Mouse (Mus musculus) hindbrain, embryonic 10.5 days (tissue): ENCODE measurements at regions not wholly inside any gene's neighbourhood (a gene's known extent, or its start where the extent isn't known, plus 50 kb on each side); places are given as distances from the start of the nearest gene placed in this dataset.

ENCODE experiments used
- DNase-seq: peaks from one replicate; pipeline ENCODE4 v3.0.0-alpha.2; 2017; ENCODE audit warnings: low spot score
- H3K27ac ChIP-seq: fragments of 300-500 bp; sonication (generic); 2 replicates; pipeline ENCODE4 v1.5.1; 2016; ENCODE audit warnings: mild to moderate bottlenecking, moderate library complexity
- H3K27me3 ChIP-seq: fragments of 300-500 bp; sonication (generic); 2 replicates; pipeline ENCODE4 v1.6.1; 2016; ENCODE audit warnings: mild to moderate bottlenecking; ENCODE audit not compliant: poor library complexity, insufficient read depth, severe bottlenecking
- H3K36me3 ChIP-seq: fragments of 300-500 bp; sonication (generic); 2 replicates; pipeline ENCODE4 v1.6.1; 2016; ENCODE audit warnings: mild to moderate bottlenecking, moderate library complexity
- H3K4me1 ChIP-seq: fragments of 300-500 bp; sonication (generic); replicated peaks from 2 replicates; pipeline ENCODE4 v1.6.1; 2016; ENCODE audit warnings: mild to moderate bottlenecking
- H3K4me3 ChIP-seq: fragments of 300-500 bp; sonication (generic); 2 replicates; pipeline ENCODE4 v1.5.1; 2016; ENCODE audit warnings: mild to moderate bottlenecking, moderate library complexity
- H3K9me3 ChIP-seq: fragments of 300-500 bp; sonication (generic); 2 replicates; pipeline ENCODE4 v1.6.1; 2016; ENCODE audit warnings: mild to moderate bottlenecking, moderate library complexity
- WGBS: fragments of 180-500 bp; shearing (Covaris S2); methylation state at CpG from one replicate; pipeline ENCODE4 v1.1.7; 2016; 5-methylcytosine and 5-hydroxymethylcytosine counted together

DNA sequence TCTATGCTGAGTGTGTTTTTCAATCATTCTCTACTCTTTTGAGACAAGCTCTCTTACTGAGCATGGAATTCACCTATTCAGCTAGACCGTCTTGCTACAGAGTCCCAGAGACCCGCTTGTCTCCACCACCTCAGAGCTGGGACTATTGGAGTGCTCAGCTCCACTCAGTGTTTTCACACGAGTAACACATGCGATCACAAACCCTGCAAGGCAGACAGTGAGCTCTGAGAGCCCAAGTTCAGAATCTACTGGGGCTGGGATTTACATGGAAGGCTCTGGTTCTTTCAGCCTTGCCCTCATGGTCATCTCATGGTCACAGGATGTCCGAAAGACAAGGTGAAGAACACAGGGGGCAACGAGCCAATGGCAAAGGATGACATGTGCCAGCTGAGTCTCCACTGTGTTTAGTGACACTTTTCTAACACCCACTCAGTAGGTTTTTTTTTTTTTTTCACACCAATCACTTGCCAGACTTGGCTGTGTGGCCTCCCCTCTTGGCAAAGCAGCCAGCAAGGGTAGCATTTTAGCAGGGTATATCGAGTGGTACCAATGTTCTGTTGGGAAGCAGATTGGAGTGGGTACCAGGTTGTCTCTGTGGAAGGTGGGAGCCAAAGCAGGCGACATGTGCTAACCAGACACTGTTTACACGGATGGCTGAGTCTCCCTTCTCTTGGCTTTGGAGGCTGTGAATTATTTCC, 51.2 kb upstream of the Gtsf1l start:
- H3K9me3 ChIP-seq: no peaks in the 10 kb centered on the region
- no peak overlapping the region for H3K4me3 ChIP-seq
- H3K27me3 ChIP-seq: no peaks in the 10 kb centered on the region
- H3K36me3 ChIP-seq: no peaks in the 10 kb centered on the region
- no peak for DNase-seq
- no peak overlapping the region for H3K27ac ChIP-seq
- 86% methylated on average over 9 of the region's 9 CpGs for WGBS
- H3K4me1 ChIP-seq: peaks cover 13% of the 10 kb centered on the region

- no peaks in the 10 kb centered on the region for H3K27me3 ChIP-seq
- WGBS: 78% methylated on average over 10 of the region's 10 CpGs
- H3K4me1 ChIP-seq: peaks cover 15% of the 10 kb centered on the region
- H3K36me3 ChIP-seq: no peaks in the 10 kb centered on the region
- no peak overlapping the region for H3K27ac ChIP-seq
- H3K9me3 ChIP-seq: no peaks in the 10 kb centered on the region
- no peak for DNase-seq
- no peak overlapping the region for H3K4me3 ChIP-seq
Observed at GRCm38 (mm10) chr2:163142762-163143388, 55.2 kb upstream of the Gtsf1l start.

GRCm38 (mm10) chr2:163143413-163143812, 55.8 kb upstream of the Gtsf1l start:
- 62% methylated on average over 13 of the region's 13 CpGs for WGBS
- Histone ChIP-seq H3K36me3 (no peaks in the 10 kb centered on the region), H3K9me3 (no peaks in the 10 kb centered on the region), H3K4me1 (peaks cover 15% of the 10 kb centered on the region), H3K4me3 (no peak overlapping the region), H3K27me3 (no peaks in the 10 kb centered on the region), H3K27ac (no peak overlapping the region)
- DNase-seq: no peak

GRCm38 (mm10) chr2:163146001-163146400, 56.9 kb upstream of the Tox2 start:
- DNase-seq: no peak
- Histone ChIP-seq H3K27ac (no peak overlapping the region), H3K4me1 (peaks cover 17% of the 10 kb centered on the region), H3K27me3 (no peaks in the 10 kb centered on the region), H3K4me3 (no peak overlapping the region), H3K9me3 (no peaks in the 10 kb centered on the region), H3K36me3 (no peaks in the 10 kb centered on the region)
- WGBS: 90% methylated on average over 8 of the region's 8 CpGs

DNA sequence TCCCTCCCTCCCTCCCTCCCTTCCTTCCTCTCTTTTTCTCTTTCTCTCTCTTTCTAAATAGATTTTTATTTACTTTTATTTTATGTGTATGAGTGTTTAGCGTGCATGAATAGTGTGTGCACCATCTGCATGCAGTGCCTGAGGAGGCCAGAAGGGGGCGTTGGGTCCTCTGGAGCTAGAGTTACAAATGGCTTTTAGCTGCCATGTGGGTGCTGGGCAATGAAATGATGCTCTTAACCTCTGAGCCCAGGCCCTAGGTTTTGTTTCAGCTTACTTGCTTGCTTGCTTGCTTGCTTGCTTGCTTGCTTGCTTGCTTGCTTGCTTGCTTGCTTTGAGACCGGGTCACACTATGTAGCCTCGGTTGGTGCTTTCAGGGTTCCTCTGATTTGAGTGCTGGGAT, 56.4 kb upstream of the Tox2 start:
- H3K36me3 ChIP-seq: no peaks in the 10 kb centered on the region
- WGBS: 87% methylated on average over 4 of the region's 4 CpGs

DNA sequence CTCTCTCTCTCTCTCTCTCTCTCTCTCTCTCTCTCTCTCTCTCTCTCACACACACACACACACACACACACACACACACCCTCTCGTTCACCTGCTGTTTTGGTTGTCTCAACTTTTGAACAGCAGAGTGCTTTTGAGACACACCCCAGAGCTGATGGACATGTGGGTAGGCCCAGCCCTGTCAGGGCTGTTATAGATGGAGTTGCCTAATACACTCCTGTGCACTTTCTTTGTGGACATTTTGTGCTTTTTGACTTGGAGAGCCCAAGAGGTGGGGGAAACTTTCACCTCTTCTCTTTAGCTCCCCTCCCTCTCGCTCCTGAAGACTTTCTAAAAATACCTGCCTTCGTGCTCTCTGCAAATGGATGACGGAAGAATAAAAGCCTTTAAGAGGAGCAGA, 55.5 kb upstream of the Tox2 start:
- H3K4me3 ChIP-seq: no peak overlapping the region
- DNase-seq: no peak
- no peaks in the 10 kb centered on the region for H3K27me3 ChIP-seq
- no peak overlapping the region for H3K27ac ChIP-seq
- no peaks in the 10 kb centered on the region for H3K36me3 ChIP-seq
- H3K4me1 ChIP-seq: peaks cover 25% of the 10 kb centered on the region
- WGBS: 88% methylated on average over 4 of the region's 4 CpGs
- H3K9me3 ChIP-seq: no peaks in the 10 kb centered on the region

More for the DNA sequence above, 56.4 kb upstream of the Tox2 start:
- no peak for DNase-seq
- H3K4me1 ChIP-seq: peaks cover 19% of the 10 kb centered on the region
- no peaks in the 10 kb centered on the region for H3K9me3 ChIP-seq
- no peak overlapping the region for H3K4me3 ChIP-seq
- no peaks in the 10 kb centered on the region for H3K27me3 ChIP-seq
- no peak overlapping the region for H3K27ac ChIP-seq

GRCm38 (mm10) chr2:163151016-163151415, 51.9 kb upstream of the Tox2 start:
- no peak for DNase-seq
- 79% methylated on average over 15 of the region's 15 CpGs for WGBS
- Histone ChIP-seq H3K27me3 (no peaks in the 10 kb centered on the region), H3K9me3 (no peaks in the 10 kb centered on the region), H3K4me3 (no peak overlapping the region), H3K4me1 (peaks cover 23% of the 10 kb centered on the region), H3K27ac (no peak overlapping the region), H3K36me3 (no peaks in the 10 kb centered on the region)

DNA sequence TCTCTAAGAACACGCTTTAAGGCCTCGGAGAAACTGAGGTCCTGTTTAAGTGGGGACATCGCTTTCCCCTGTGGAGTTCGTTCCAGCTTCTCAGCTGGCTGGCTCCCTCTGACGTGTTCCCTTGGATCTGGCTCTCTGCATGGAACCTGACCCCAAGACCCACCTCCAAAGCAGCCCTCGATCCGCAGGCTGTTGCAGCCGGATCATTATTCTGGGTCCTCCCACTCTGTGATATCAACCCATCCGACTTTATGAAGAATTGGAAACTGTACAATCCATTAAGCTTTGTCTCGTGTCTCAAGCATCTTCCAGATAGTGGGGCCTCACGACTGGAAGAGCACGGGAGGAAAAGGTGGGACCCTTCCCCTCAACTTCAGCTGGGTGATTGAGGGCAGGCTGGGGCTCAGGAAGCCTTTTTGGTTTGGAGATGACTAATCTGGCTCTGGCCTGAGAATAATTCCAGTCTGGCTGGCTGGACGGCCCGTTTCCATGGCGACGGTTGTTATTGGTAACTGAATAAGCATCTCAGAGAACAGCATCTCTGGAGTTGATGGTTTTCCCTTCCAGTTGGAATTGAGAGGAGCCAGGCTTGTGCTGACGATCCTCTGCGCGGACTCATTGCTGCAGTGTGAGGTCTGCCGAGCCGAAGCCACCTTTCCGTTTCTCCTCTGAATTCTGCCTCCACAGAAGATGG, 50.4 kb upstream of the Tox2 start:
- Histone ChIP-seq H3K36me3 (no peaks in the 10 kb centered on the region), H3K4me1 (peaks cover 23% of the 10 kb centered on the region), H3K9me3 (no peaks in the 10 kb centered on the region), H3K27ac (peak overlapping the region; percentile 54), H3K4me3 (no peak overlapping the region), H3K27me3 (no peaks in the 10 kb centered on the region)
- peak; percentile 78 for DNase-seq
- 60% methylated on average over 22 of the region's 22 CpGs for WGBS
